Mouse (Mus musculus) hindbrain, postnatal 0 days (tissue): Measurements from ENCODE around the gene B3gntl1. TPM values are rescaled to one million over a fixed set of nuclear protein-coding genes. Genes with fewer than 3 reads are reported as not detected.

Experiments
- ATAC-seq: fragments of 200-750 bp; cut with Nextera tagmentation; 2 replicates; pipeline ENCODE4 v1.8.0; 2017; ENCODE audit warnings: mild to moderate bottlenecking, moderate TSS enrichment, moderate library complexity
- DNase-seq: peaks from one replicate; pipeline ENCODE4 v3.0.0-alpha.2; 2015; ENCODE audit warnings: low spot score
- H3K27ac ChIP-seq: fragments of 300-500 bp; sonication (generic); 2 replicates; pipeline ENCODE4 v1.5.1; 2014; ENCODE audit warnings: mild to moderate bottlenecking
- H3K27me3 ChIP-seq: fragments of 300-500 bp; sonication (generic); 2 replicates; pipeline ENCODE4 v1.6.1; 2014; ENCODE audit warnings: low read length, mixed read lengths; ENCODE audit not compliant: insufficient read depth
- H3K36me3 ChIP-seq: fragments of 300-500 bp; sonication (generic); 2 replicates; pipeline ENCODE4 v1.6.1; 2014; ENCODE audit warnings: low read length, mixed read lengths; ENCODE audit not compliant: insufficient read depth
- H3K4me1 ChIP-seq: fragments of 300-500 bp; sonication (generic); 2 replicates; pipeline ENCODE4 v1.6.1; 2014; ENCODE audit warnings: antibody characterized with exemption, low read length, mixed read lengths; ENCODE audit not compliant: insufficient read depth
- H3K4me2 ChIP-seq: fragments of 300-500 bp; sonication (generic); 2 replicates; pipeline ENCODE4 v1.6.1; 2014; ENCODE audit warnings: low read depth, mild to moderate bottlenecking, low read length, moderate library complexity, mixed read lengths
- H3K4me3 ChIP-seq: fragments of 300-500 bp; sonication (generic); 2 replicates; pipeline ENCODE4 v1.5.1; 2014; ENCODE audit warnings: low read length
- H3K9ac ChIP-seq: fragments of 300-500 bp; sonication (generic); replicated peaks from 2 replicates; pipeline ENCODE4 v1.6.1; 2014; ENCODE audit warnings: mild to moderate bottlenecking, low read length, moderate library complexity, mixed read lengths
- H3K9me3 ChIP-seq: fragments of 300-500 bp; sonication (generic); 2 replicates; pipeline ENCODE4 v1.6.1; 2016; ENCODE audit warnings: low read length, mixed read lengths
- CTCF ChIP-seq: IDR thresholded peaks from 2 replicates; pipeline ENCODE4 v1.5.1; 2016; ENCODE audit warnings: antibody characterized with exemption, control low read depth, low read depth
- WGBS: fragments of 180-500 bp; shearing (Covaris S2); extraction: QIAGEN DNeasy Blood & Tissue Kit; methylation state at CpG from one replicate; pipeline ENCODE4 v1.1.7; 2014; 5-methylcytosine and 5-hydroxymethylcytosine counted together
- polyA plus RNA-seq: library from polyadenylated mRNA; unstranded; fragments of >200 nt; fragmentation: Nextera tagmentation; extraction: Ambion mirVana; gene quantifications from 2 replicates; pipeline ENCODE4 v1.2.1, GENCODE M21; 2015
- total RNA-seq: library from RNA; depleted of rRNA; stranded (reverse); fragments of >200 nt; gene quantifications from 2 replicates; pipeline ENCODE4 v1.2.3, GENCODE M21; 2014; rRNA removed

B3gntl1 gene
- total and polyA plus RNA-seq, 2 experiments from 2014 or later = 6.0 to 11.0 TPM

GRCm38 (mm10) chr11:121610976-121611375, 62.0 kb downstream of the B3gntl1 start:
- Histone ChIP-seq H3K9me3 (no peaks in the 10 kb centered on the region), H3K9ac (no peak overlapping the region), H3K4me2 (no peak overlapping the region), H3K27ac (no peak overlapping the region), H3K4me1 (no peaks in the 10 kb centered on the region), H3K36me3 (peaks cover 43% of the 10 kb centered on the region), H3K27me3 (no peaks in the 10 kb centered on the region), H3K4me3 (no peak overlapping the region)
- no peak for TF ChIP-seq CTCF
- ATAC-seq (no peak), DNase-seq (no peak)

GRCm38 (mm10) chr11:121605604-121606003, 67.3 kb downstream of the B3gntl1 start:
- no peak overlapping the region for H3K4me2 ChIP-seq
- 92% methylated on average over 6 of the region's 6 CpGs for WGBS
- no peak overlapping the region for H3K27ac ChIP-seq
- no peak overlapping the region for H3K9ac ChIP-seq
- H3K27me3 ChIP-seq = no peaks in the 10 kb centered on the region
- peaks cover 61% of the 10 kb centered on the region for H3K36me3 ChIP-seq
- no peak overlapping the region for H3K4me3 ChIP-seq
- ATAC-seq (no peak), DNase-seq (no peak)
- TF ChIP-seq CTCF = no peak
- H3K9me3 ChIP-seq = no peaks in the 10 kb centered on the region
- H3K4me1 ChIP-seq = no peaks in the 10 kb centered on the region

GRCm38 (mm10) chr11:121601422-121601821, 71.5 kb downstream of the B3gntl1 start:
- Histone ChIP-seq H3K4me3 (no peak overlapping the region), H3K4me2 (no peak overlapping the region), H3K9me3 (no peaks in the 10 kb centered on the region), H3K36me3 (peaks cover 47% of the 10 kb centered on the region), H3K27me3 (no peaks in the 10 kb centered on the region), H3K27ac (no peak overlapping the region), H3K4me1 (no peaks in the 10 kb centered on the region), H3K9ac (no peak overlapping the region)
- ATAC-seq = no peak
- WGBS = 82% methylated on average over 3 of the region's 3 CpGs
- TF ChIP-seq CTCF = no peak
- DNase-seq = no peak

GRCm38 (mm10) chr11:121597254-121597653, 75.7 kb downstream of the B3gntl1 start:
- 79% methylated on average over 6 of the region's 6 CpGs for whole genome bisulfite sequencing
- H3K9ac ChIP-seq = no peak overlapping the region
- no peaks in the 10 kb centered on the region for H3K27me3 ChIP-seq
- peaks cover 37% of the 10 kb centered on the region; the same call in 1 of the 2 replicates for H3K36me3 ChIP-seq
- ATAC-seq = no peak
- no peaks in the 10 kb centered on the region for H3K9me3 ChIP-seq
- no peak for TF ChIP-seq CTCF
- H3K4me3 ChIP-seq = no peak overlapping the region
- H3K4me1 ChIP-seq = no peaks in the 10 kb centered on the region
- H3K4me2 ChIP-seq = no peak overlapping the region
- no peak overlapping the region for H3K27ac ChIP-seq
- DNase-seq = no peak

GRCm38 (mm10) chr11:121581856-121582255, 91.1 kb downstream of the B3gntl1 start:
- Histone ChIP-seq H3K27me3 (no peaks in the 10 kb centered on the region), H3K9me3 (no peaks in the 10 kb centered on the region), H3K36me3 (peaks cover 5% of the 10 kb centered on the region; the same call in 1 of the 2 replicates), H3K4me1 (no peaks in the 10 kb centered on the region), H3K27ac (no peak overlapping the region), H3K9ac (no peak overlapping the region), H3K4me2 (no peak overlapping the region), H3K4me3 (no peak overlapping the region)
- DNase-seq (no peak), ATAC-seq (no peak)
- TF ChIP-seq CTCF = no peak

Other genes starting within 250 kb of the B3gntl1 start
- 4.5 and 13.4 TPM in 2 replicates for gene Fn3k, start 238.2 kb downstream of the B3gntl1 start, total RNA-seq
- gene Fn3k, start 238.2 kb downstream of the B3gntl1 start, polyA plus RNA-seq = 5.4 and 6.0 TPM in 2 replicates
- 102 and 110 TPM in 2 replicates for gene Tbcd, start 221.2 kb downstream of the B3gntl1 start, total RNA-seq
- gene Tbcd, start 221.2 kb downstream of the B3gntl1 start, polyA plus RNA-seq = 55.6 and 57.1 TPM in 2 replicates
- 0.05 TPM in 1 of 2 replicates, not detected in the other for gene Zfp750, start 153.8 kb downstream of the B3gntl1 start, total RNA-seq
- gene Zfp750, start 153.8 kb downstream of the B3gntl1 start, polyA plus RNA-seq = 0.18 and 0.21 TPM in 2 replicates
- gene Metrnl, start 28.4 kb upstream of the B3gntl1 start, total RNA-seq = 24.4 and 33.2 TPM in 2 replicates
- gene Metrnl, start 28.4 kb upstream of the B3gntl1 start, polyA plus RNA-seq = 17.0 and 19.5 TPM in 2 replicates
- gene Ptchd3, start 157.1 kb upstream of the B3gntl1 start, total RNA-seq = 0.07 and 0.73 TPM in 2 replicates
- gene Ptchd3, start 157.1 kb upstream of the B3gntl1 start, polyA plus RNA-seq = not detected in 2 replicates